Mouse (Mus musculus): Measurements from ENCODE around the gene Macrod2. TPM values are rescaled to one million over a fixed set of nuclear protein-coding genes. Genes with fewer than 3 reads are reported as not detected.

Gene Macrod2
- polyA plus RNA-seq, 1 experiment from 2014 or later = 45.9 TPM

GRCm38 (mm10) chr2:142116623-142117022, 1721.5 kb downstream of the Macrod2 start:
- H3K27me3 ChIP-seq (ENCODE audit: control insufficient read depth, insufficient read depth, low read length) = no peaks in the 10 kb centered on the region
- ATAC-seq (ENCODE audit: low FRiP score) = no peak
- no peaks in the 10 kb centered on the region for H3K36me3 ChIP-seq (ENCODE audit: control insufficient read depth, insufficient read depth, low read length)
- H3K4me1 ChIP-seq (ENCODE audit: control insufficient read depth, insufficient read depth, low read length) = no peaks in the 10 kb centered on the region
- WGBS = 96% methylated on average over 1 of the region's 1 CpGs
- no peak overlapping the region for H3K9ac ChIP-seq (ENCODE audit: low read length)
- H3K4me3 ChIP-seq (ENCODE audit: low read depth, low read length) = no peak overlapping the region
- H3K9me3 ChIP-seq (ENCODE audit: control insufficient read depth, low read length) = no peaks in the 10 kb centered on the region
- no peak overlapping the region for H3K27ac ChIP-seq (ENCODE audit: low read depth, low read length)
- H3K4me2 ChIP-seq = no peak overlapping the region
- DNase-seq (ENCODE audit: low spot score, missing footprints) = no peak

GRCm38 (mm10) chr2:142128109-142128508, 1733.0 kb downstream of the Macrod2 start:
- ATAC-seq (ENCODE audit: low FRiP score) (no peak), DNase-seq (ENCODE audit: low spot score, missing footprints) (no peak)
- Histone ChIP-seq H3K4me3 (ENCODE audit: low read depth, low read length) (no peak overlapping the region), H3K9me3 (ENCODE audit: control insufficient read depth, low read length) (no peaks in the 10 kb centered on the region), H3K27me3 (ENCODE audit: control insufficient read depth, insufficient read depth, low read length) (no peaks in the 10 kb centered on the region), H3K4me2 (no peak overlapping the region), H3K9ac (ENCODE audit: low read length) (no peak overlapping the region), H3K4me1 (ENCODE audit: control insufficient read depth, insufficient read depth, low read length) (no peaks in the 10 kb centered on the region), H3K36me3 (ENCODE audit: control insufficient read depth, insufficient read depth, low read length) (no peaks in the 10 kb centered on the region), H3K27ac (ENCODE audit: low read depth, low read length) (no peak overlapping the region)
- WGBS = 79% methylated on average over 3 of the region's 3 CpGs

GRCm38 (mm10) chr2:142129166-142129565, 1734.1 kb downstream of the Macrod2 start:
- Histone ChIP-seq H3K4me1 (ENCODE audit: control insufficient read depth, insufficient read depth, low read length) (no peaks in the 10 kb centered on the region), H3K4me2 (no peak overlapping the region), H3K36me3 (ENCODE audit: control insufficient read depth, insufficient read depth, low read length) (no peaks in the 10 kb centered on the region), H3K27ac (ENCODE audit: low read depth, low read length) (no peak overlapping the region), H3K4me3 (ENCODE audit: low read depth, low read length) (no peak overlapping the region), H3K27me3 (ENCODE audit: control insufficient read depth, insufficient read depth, low read length) (no peaks in the 10 kb centered on the region), H3K9ac (ENCODE audit: low read length) (no peak overlapping the region), H3K9me3 (ENCODE audit: control insufficient read depth, low read length) (no peaks in the 10 kb centered on the region)
- ATAC-seq (ENCODE audit: low FRiP score) (no peak), DNase-seq (ENCODE audit: low spot score, missing footprints) (no peak)
- WGBS = 93% methylated on average over 4 of the region's 4 CpGs

- H3K36me3 ChIP-seq (ENCODE audit: control insufficient read depth, insufficient read depth, low read length) = no peaks in the 10 kb centered on the region
- no peak overlapping the region for H3K9ac ChIP-seq (ENCODE audit: low read length)
- H3K9me3 ChIP-seq (ENCODE audit: control insufficient read depth, low read length) = no peaks in the 10 kb centered on the region
- DNase-seq (ENCODE audit: low spot score, missing footprints) = no peak
- H3K27ac ChIP-seq (ENCODE audit: low read depth, low read length) = no peak overlapping the region
- no peaks in the 10 kb centered on the region for H3K4me1 ChIP-seq (ENCODE audit: control insufficient read depth, insufficient read depth, low read length)
- H3K27me3 ChIP-seq (ENCODE audit: control insufficient read depth, insufficient read depth, low read length) = no peaks in the 10 kb centered on the region
- no peak overlapping the region for H3K4me3 ChIP-seq (ENCODE audit: low read depth, low read length)
- WGBS = 86% methylated on average over 2 of the region's 2 CpGs
- H3K4me2 ChIP-seq = no peak overlapping the region
- ATAC-seq (ENCODE audit: low FRiP score) = no peak
Measured at GRCm38 (mm10) chr2:142149310-142149709, 1754.2 kb downstream of the Macrod2 start.

GRCm38 (mm10) chr2:142163506-142164275, 1768.6 kb downstream of the Macrod2 start:
- WGBS = 14% methylated on average over 10 of the region's 10 CpGs
- ATAC-seq (ENCODE audit: low FRiP score) (peak; percentile 94), DNase-seq (ENCODE audit: low spot score, missing footprints) (peak; percentile 91)
- H3K9me3 ChIP-seq (ENCODE audit: control insufficient read depth, low read length) = no peaks in the 10 kb centered on the region
- no peaks in the 10 kb centered on the region for H3K36me3 ChIP-seq (ENCODE audit: control insufficient read depth, insufficient read depth, low read length)
- peak overlapping the region; percentile 26 for H3K4me2 ChIP-seq
- H3K27ac ChIP-seq (ENCODE audit: low read depth, low read length) = peak overlapping the region; percentile 60
- peak overlapping the region; percentile 35; the same call in 1 of the 2 replicates for H3K9ac ChIP-seq (ENCODE audit: low read length)
- no peak overlapping the region for H3K4me3 ChIP-seq (ENCODE audit: low read depth, low read length)
- no peaks in the 10 kb centered on the region for H3K27me3 ChIP-seq (ENCODE audit: control insufficient read depth, insufficient read depth, low read length)
- H3K4me1 ChIP-seq (ENCODE audit: control insufficient read depth, insufficient read depth, low read length) = peaks cover 16% of the 10 kb centered on the region

- Histone ChIP-seq H3K4me2 (no peak overlapping the region), H3K4me3 (ENCODE audit: low read depth, low read length) (no peak overlapping the region), H3K4me1 (ENCODE audit: control insufficient read depth, insufficient read depth, low read length) (no peaks in the 10 kb centered on the region; the same call in 1 of the 2 replicates), H3K9me3 (ENCODE audit: control insufficient read depth, low read length) (no peaks in the 10 kb centered on the region), H3K27me3 (ENCODE audit: control insufficient read depth, insufficient read depth, low read length) (no peaks in the 10 kb centered on the region), H3K27ac (ENCODE audit: low read depth, low read length) (no peak overlapping the region), H3K9ac (ENCODE audit: low read length) (no peak overlapping the region), H3K36me3 (ENCODE audit: control insufficient read depth, insufficient read depth, low read length) (no peaks in the 10 kb centered on the region)
- no peak for ATAC-seq (ENCODE audit: low FRiP score)
- 74% methylated on average over 2 of the region's 2 CpGs for WGBS
- no peak for DNase-seq (ENCODE audit: low spot score, missing footprints)
Measured at GRCm38 (mm10) chr2:142169649-142170048, 1774.5 kb downstream of the Macrod2 start.

GRCm38 (mm10) chr2:142172706-142173105, 1777.6 kb downstream of the Macrod2 start:
- ATAC-seq (ENCODE audit: low FRiP score) = no peak
- Histone ChIP-seq H3K36me3 (ENCODE audit: control insufficient read depth, insufficient read depth, low read length) (no peaks in the 10 kb centered on the region), H3K4me2 (no peak overlapping the region), H3K27me3 (ENCODE audit: control insufficient read depth, insufficient read depth, low read length) (no peaks in the 10 kb centered on the region), H3K4me1 (ENCODE audit: control insufficient read depth, insufficient read depth, low read length) (no peaks in the 10 kb centered on the region), H3K9ac (ENCODE audit: low read length) (no peak overlapping the region), H3K27ac (ENCODE audit: low read depth, low read length) (no peak overlapping the region), H3K9me3 (ENCODE audit: control insufficient read depth, low read length) (no peaks in the 10 kb centered on the region), H3K4me3 (ENCODE audit: low read depth, low read length) (no peak overlapping the region)
- 88% methylated on average over 3 of the region's 3 CpGs for WGBS
- no peak for DNase-seq (ENCODE audit: low spot score, missing footprints)

- Histone ChIP-seq H3K4me1 (ENCODE audit: control insufficient read depth, insufficient read depth, low read length) (no peaks in the 10 kb centered on the region), H3K27ac (ENCODE audit: low read depth, low read length) (no peak overlapping the region), H3K36me3 (ENCODE audit: control insufficient read depth, insufficient read depth, low read length) (no peaks in the 10 kb centered on the region), H3K27me3 (ENCODE audit: control insufficient read depth, insufficient read depth, low read length) (no peaks in the 10 kb centered on the region), H3K9me3 (ENCODE audit: control insufficient read depth, low read length) (no peaks in the 10 kb centered on the region), H3K4me3 (ENCODE audit: low read depth, low read length) (no peak overlapping the region), H3K4me2 (no peak overlapping the region), H3K9ac (ENCODE audit: low read length) (no peak overlapping the region)
- ATAC-seq (ENCODE audit: low FRiP score) (no peak), DNase-seq (ENCODE audit: low spot score, missing footprints) (no peak)
- WGBS = 83% methylated on average over 2 of the region's 2 CpGs
Measured at GRCm38 (mm10) chr2:142174039-142174438, 1778.9 kb downstream of the Macrod2 start.

- 59% methylated on average over 2 of the region's 2 CpGs for WGBS
Measured at GRCm38 (mm10) chr2:142186922-142187321, 1791.8 kb downstream of the Macrod2 start.

More at GRCm38 (mm10) chr2:142186922-142187321, 1791.8 kb downstream of the Macrod2 start:
- Histone ChIP-seq H3K9me3 (ENCODE audit: control insufficient read depth, low read length) (no peaks in the 10 kb centered on the region), H3K27ac (ENCODE audit: low read depth, low read length) (no peak overlapping the region), H3K4me3 (ENCODE audit: low read depth, low read length) (no peak overlapping the region), H3K4me1 (ENCODE audit: control insufficient read depth, insufficient read depth, low read length) (peaks cover 5% of the 10 kb centered on the region; the same call in 1 of the 2 replicates), H3K4me2 (no peak overlapping the region), H3K36me3 (ENCODE audit: control insufficient read depth, insufficient read depth, low read length) (no peaks in the 10 kb centered on the region), H3K27me3 (ENCODE audit: control insufficient read depth, insufficient read depth, low read length) (no peaks in the 10 kb centered on the region), H3K9ac (ENCODE audit: low read length) (no peak overlapping the region)
- DNase-seq (ENCODE audit: low spot score, missing footprints) (peak; percentile 69), ATAC-seq (ENCODE audit: low FRiP score) (peak; percentile 33; the same call in 1 of the 2 replicates)
